Mouse (Mus musculus) kidney, postnatal 36 days (tissue): ENCODE results near the gene Tmem125.
"Not testable (repeated sequence)": the region's sequence is repeated elsewhere in the genome, so short reads cannot be mapped to it uniquely, and the experiment has no call there.

ENCODE experiments used
- DNase-seq, 2 experiments: peaks; one replicate each; pipeline ENCODE4 v3.0.0; 2021 to 2022; ENCODE audit warnings: mixed read lengths in 2 of 2

Tmem125 gene

DNA sequence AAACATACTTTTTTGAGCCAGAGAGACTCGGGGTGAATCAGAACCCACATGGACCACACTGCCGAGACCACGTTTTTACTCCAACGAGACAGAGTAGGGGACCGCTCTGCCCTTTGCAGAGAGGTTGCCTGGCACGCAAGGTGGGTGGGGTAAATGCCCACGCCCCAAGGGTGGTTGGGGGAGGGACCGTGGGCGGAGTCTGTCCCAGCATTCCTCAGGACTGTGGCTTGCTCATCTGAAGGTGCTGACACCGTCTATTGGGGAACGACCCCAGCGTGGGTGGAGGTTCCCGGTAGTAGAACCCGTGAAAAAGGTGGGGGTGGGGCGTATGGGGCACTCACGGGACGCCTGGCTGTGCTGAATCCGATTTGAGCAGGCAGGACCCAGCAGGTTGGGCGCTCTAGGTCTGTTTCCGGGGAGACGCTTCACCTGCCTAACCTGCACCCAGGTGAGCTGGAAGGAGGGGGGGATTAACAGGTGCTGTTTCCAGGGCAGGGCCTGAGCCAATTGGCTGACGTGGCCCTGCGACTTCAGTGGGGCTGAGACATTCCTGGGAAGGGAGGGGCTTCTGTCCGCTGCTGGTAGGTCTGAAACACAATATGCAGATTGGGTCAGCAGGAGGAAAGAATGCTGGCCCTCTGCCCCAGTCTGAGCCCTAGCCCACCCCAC is at the start of gene Tmem125:
Gene Tmem125, minus strand, starts transcription at position 453 of the 669 bp plus-strand sequence.
- peak; percentile 93 for DNase-seq

DNA sequence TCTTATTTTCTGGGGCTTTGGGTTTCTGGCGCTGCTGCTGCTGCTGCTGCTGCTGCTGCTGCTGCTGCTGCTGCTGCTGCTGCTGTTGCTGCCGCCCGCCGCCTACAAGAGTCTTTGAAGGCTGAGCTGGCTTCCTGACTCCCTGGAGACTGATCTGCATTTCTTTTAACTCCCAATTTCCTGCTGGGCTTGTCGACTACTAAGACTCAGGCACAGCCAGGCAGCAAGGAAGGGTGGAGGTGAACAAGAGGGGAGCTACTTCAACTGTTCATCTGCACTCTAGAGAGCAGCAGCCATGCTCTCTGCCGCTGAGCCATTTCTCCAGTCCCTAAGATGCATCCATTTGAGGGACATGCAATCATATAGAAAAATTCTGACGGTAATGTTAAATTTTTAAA is 45.9 kb upstream of the Tmem125 start:
- no peak for DNase-seq

DNA sequence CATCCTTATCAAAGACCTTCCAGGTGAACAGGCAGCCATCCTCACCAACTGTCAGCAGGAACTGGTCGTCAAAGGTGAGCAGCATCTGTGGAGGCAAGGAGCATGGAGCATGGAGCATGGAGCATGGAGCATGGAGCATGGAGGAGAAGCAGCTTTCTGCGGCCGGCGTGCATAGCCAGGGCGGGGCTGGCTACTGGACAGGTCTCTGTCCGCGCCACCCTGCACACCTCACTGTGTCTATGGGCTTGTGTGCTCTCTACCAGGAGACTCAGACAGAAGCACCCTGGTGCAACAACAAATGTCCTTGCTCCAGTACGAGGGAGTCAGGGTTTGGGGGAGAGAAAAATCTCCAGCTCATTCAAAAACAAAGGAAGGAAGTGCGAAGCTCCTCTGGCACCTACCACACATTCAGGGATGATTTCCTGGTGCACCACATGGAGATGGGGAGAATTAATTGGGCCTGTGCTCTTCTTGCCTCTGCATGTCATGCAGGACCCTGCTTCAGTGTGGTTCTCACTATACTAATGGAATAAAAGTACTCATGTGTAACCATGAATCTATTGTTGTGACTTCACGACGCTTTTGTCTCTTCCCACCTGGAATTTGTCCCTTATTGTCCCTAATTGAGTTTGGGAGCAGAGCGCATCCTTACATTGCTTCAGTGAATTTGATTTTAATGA is 45.3 kb upstream of the Tmem125 start:
- DNase-seq, result no peak

DNA sequence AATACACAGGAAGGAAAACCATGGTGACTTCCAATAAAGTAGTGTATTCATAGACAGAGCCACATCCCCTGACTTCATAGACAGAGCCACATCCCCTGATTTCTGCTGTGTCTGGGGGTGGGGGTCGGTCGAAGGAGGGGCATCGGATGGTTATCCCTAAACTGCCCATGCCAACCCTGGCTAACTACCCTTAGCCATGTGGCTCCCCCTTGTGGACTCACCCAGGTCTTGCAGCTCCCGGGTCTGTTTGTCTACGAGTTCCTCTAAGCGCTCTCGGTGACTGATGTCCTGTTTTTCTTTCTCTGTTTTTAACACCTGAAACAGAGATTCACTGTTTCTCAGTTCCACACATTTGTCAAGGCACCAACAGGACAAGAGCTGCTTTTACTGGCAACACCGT is 38.8 kb upstream of the Tmem125 start:
- DNase-seq, result peak in 1 of 2 experiments; percentile 17

DNA sequence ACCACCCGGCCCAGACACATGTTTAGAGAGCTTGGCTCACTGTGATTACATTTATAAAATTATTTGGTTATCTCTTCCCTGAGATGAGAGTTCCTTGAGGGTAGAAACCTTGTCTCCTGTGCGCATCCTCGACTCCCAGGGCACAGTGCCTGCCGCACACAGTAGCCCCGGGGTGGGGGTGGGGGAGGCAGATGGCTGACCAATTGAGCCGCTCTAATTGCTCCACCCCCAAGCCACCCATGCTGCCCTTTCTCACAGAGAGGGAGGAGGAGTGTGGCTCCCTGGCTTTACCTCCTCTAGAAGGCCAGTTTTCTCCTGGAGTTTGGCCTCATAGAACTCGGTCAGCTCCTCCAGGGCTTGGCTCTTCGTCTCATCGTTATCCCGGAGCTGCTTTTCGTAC is 37.7 kb upstream of the Tmem125 start:
- peak in 1 of 2 experiments; percentile 18 for DNase-seq

DNA sequence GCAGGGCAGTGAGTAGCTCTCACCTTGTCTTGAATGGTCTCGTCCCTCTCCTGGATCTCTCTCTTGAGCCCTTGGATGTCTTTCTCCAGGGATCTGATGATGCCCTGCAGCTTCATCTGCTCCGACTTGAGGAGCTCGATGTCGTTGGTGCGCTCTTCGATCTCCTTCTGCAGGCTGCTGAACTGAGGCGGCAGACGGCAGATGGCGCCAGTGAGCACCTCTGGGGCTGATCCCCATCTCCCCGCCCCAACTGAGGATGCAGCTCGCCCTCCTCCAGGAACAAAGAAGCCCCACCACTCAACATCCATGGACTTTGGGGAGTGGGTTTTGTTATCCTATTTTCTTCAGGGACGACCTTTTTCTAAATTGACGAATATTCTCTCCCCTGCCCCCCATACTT is 35.5 kb upstream of the Tmem125 start:
- DNase-seq, result peak in 1 of 2 experiments; percentile 77

DNA sequence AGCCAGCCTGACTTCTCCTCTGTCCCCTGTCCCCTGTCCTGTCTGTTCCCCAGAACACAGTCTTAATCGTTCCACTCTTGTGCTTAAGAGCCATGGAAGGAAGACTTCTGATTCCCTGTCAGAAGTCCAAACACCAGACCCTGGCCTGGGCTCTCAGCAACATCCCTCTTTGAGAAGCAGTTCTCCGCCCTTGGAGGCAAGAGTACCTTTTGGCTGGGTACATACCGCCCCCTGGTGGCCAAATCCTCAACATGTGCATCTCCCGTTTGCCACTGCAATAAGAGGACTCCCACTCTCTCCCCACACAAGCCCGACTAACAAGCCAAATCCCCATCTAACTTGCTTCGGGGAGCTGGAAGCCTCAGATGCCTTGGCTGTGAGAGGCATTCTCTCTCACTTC is 32.3 kb upstream of the Tmem125 start:
- DNase-seq, result peak; percentile 69 to 92

DNA sequence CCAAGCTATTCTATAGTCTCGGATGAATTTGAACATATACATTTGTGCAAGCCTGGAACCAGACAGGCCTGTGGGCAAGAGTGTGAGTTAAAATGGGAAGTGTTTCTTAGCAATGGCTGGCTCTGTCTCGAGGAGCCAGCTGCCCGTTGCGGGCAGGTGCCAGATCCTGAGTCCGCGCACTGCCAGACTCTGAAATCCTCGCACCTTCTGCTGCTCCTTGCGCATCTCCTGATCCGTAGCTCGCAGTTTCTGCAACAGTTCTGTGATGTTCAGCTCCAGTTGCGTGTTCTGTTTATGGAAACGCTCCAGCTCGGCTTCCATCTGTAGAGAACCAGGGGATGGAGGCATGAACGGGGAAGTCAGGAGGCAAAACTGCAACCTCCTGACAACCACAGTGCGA is 27.6 kb upstream of the Tmem125 start:
- no peak for DNase-seq

DNA sequence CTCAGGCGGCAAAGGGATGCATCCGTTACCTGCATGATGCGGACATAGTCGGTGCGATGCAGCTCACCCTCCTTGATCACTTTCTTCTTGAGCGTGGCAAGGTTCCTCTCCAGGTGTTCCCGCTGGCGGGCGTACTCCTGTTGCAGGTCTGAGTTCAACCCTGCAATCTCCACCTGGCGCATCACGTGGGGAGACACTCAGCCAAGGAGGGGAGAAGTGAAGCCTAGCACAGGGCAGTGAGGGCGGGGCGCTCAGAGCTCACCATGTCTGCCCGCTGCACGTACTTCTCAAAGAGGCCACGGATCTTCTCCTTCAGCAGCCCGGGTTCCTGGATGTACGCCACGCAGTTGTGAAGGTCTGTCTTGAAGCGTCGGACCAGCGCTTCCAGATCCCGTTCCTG is 25.5 kb upstream of the Tmem125 start:
- DNase-seq, result peak; percentile 12 to 15

DNA sequence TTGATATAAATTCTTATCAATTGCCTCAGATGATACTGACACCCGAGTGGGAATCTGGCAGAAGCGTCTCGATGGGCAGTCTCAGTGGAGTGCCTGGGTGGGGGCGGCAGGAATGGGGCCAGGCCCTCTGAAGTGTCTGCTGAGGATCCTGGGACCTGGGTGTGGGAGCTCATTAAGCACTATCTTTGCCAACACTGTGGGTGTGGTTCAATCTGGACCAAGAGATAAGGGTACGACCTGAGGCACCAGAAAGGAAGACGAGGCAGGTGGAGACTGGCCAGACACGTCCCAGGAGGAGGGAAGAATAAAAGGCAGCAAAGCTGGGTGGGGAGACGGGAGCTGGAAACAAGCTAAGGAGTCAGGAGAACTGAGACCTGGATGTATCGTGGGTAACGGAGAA is 24.9 kb upstream of the Tmem125 start:
- DNase-seq, result no peak

DNA sequence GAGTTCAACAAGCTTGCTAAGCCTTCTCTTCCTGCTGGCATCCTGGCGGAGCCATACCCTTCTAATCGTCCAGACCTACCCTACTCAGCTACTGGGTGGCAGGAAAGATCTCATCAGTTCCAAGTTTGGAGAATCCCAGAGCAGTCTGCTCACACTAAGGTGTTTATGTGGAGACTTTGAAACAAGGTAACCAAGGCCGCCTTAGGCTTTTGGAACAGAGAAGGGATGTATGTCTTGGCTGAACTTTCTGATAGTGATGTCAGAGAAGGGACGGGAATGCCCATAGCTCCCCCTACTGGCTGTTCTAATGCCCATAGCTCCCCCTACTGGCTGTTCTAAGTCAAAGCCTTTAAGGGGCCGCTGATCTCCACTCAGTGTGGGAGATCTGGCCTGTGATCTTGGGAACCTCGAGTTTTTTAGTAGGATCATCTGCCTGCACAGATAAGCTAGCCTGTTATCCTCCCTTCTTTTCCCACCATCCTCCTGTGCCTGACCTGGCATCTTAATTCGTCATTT is 22.4 kb upstream of the Tmem125 start:
- peak; percentile 60 to 66 for DNase-seq

DNA sequence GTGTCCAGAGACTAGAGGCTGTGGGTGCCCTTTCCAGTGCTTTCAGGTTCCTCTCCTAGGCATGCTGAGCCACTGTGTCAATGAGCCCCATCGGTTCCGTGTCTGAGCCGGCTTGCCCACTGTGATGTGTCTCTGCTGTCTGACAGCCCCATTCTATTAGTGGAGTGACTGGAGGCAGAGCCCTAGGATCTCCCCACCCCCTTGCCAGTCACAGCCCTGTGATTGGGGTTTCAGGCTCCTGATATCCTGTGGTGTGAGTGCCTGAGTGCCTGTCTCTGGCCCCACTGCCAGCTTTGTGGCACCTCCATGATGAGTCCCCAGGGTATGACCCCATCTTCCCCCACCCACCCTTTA is 21.1 kb upstream of the Tmem125 start:
- DNase-seq, result no peak

DNA sequence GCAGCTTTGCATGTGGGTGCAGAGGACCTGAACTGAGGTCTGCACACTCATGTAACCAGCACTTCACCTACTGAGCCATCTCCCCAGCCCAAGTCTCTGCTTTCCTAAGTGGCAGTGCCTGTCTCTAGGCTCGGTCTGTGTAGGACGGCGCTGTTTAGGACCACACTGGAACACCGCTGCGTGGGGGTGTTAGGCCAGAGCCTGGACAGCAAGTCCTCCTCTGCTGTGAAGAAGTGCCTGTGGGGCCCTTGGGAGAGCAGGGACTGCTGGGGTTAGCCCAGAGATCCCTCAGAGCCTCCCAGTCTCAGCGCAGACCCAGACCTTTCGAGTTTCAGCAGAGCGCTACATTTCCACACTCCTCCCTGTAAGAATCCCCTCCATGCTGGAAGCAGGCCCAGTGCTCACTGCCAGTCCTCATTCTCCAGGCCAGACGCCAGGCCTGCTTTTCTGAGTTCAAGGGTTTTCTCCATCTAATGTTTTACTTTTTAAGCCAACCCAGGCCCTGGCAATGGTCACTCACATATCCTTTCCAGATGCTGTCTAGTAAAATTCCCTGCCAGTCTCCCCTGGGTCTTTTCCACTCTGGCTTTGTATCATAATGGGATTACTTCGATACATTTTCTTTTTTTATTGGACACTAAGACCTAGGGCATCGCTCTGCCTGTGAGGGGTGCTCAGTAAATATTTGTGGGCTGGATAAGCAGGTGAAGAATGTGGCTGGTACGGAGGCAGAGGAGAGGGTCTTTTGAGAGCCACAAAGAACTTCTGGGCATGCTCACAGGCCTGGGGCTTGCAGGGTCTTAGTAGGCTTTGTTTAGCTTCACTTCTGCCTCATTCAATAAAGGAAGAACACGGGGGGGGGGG is 20.4 kb upstream of the Tmem125 start:
- DNase-seq, result peak in 1 of 2 experiments; percentile 50

DNA sequence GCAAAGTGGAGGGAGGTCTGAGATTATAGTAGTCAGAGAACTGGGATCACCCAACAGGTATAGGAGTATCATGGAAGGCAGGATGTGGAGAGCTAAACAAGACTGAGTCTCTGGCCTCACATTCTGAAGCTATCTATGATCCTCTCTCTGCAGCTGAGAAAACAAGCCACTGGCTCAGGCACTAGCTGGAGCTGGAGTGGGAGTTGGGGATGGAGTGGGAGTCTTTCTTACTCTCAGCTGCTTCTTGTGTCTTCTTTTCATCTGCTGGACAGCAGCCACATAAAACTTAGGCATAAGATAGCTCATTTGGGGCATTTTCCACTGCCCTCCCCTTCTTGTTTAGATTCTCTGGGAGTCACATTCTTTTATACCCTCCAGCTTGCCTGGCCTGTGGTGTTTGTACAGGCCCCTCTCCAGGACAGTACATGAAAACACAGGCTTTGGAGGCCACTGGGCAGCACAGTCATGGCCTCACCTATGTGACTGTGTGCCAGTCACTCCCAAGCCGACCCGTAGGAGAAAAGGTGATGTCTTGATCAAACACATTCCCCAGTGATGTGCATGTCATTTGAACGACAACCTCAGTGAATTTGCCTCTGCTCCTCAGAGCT is 9.3 kb upstream of the Tmem125 start:
- DNase-seq, result no peak

DNA sequence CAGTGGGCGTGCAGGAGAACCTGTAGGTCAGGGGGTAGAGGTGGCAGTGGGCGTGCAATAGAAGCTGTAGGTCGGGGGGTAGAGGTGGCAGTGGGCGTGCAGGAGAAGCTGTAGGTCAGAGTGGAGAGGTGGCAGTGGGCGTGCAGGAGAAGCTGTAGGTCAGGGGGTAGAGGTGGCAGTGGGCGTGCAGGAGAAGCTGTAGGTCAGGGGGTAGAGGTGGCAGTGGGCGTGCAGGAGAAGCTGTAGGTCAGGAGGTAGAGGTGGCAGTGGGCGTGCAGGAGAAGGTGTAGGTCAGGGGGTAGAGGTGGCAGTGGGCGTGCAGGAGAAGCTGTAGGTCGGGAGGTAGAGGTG is 4.3 kb upstream of the Tmem125 start:
- not testable (repeated sequence) for DNase-seq

DNA sequence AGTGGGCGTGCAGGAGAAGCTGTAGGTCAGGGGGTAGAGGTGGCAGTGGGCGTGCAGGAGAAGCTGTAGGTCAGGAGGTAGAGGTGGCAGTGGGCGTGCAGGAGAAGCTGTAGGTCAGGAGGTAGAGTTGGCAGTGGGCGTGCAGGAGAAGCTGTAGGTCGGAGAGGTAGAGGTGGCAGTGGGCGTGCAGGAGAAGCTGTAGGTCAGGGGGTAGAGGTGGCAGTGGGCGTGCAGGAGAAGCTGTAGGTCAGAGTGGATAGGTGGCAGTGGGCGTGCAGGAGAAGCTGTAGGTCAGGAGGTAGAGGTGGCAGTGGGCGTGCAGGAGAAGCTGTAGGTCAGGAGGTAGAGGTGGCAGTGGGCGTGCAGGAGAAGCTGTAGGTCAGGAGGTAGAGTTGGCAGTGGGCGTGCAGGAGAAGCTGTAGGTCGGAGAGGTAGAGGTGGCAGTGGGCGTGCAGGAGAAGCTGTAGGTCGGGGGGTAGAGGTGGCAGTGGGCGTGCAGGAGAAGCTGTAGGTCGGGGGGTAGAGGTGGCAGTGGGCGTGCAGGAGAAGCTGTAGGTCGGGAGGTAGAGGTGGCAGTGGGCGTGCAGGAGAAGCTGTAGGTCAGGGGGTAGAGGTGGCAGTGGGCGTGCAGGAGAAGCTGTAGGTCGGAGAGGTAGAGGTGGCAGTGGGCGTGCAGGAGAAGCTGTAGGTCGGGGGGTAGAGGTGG is 3.7 kb upstream of the Tmem125 start:
- not testable (repeated sequence) for DNase-seq

DNA sequence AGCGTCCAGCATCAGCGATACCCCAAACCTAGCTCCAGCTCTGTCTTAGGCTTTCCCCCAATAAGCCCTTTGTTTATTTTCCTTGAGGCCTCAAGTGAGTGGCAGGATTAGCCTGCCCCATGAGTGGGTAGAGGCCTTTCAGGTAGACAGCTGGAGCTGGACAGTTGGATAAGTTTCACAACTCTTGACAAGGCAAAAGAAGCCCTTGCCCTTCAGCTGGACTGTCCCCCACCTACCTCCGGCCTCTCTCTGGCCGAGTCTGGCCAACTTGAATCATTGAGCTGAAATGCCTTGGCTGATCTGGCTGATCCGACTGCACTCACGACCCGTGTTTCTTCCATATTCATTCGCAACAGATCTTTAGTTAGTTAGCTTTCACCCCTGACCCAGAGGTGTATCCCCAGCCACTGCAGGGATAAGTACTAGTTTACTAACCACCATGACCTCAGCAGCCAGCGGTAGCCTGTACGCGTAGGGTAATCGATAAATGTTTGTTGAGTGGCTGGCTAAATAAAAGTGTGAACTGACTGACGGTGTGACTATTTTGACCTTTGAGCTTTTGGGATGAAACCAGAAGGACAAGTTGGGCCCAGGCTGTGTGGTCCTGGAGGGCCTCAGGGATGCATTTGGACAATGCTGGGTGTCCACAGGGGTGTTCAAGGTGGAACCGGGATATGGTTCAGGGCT is 740 bp upstream of the Tmem125 start:
- DNase-seq, result no peak

DNA sequence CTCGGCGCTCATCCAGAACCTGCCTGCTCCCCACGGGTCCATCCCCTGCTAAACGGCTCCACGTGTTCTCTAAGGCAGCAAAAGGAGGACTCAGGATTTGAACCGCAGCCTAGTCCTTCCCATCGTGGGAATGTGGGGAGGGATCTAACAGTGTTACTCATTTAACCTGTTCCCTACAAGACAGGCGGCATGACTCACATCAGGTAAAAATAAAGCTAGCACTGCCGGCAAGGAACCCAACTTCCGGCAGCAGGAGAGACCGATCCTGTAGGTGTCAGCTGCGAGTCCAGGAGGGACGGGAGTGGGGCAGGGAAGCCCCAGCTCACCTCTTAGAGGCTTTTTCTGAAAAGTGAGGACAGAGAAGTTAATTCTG is 700 bp downstream of the Tmem125 start:
- DNase-seq, result peak; percentile 71 to 80

DNA sequence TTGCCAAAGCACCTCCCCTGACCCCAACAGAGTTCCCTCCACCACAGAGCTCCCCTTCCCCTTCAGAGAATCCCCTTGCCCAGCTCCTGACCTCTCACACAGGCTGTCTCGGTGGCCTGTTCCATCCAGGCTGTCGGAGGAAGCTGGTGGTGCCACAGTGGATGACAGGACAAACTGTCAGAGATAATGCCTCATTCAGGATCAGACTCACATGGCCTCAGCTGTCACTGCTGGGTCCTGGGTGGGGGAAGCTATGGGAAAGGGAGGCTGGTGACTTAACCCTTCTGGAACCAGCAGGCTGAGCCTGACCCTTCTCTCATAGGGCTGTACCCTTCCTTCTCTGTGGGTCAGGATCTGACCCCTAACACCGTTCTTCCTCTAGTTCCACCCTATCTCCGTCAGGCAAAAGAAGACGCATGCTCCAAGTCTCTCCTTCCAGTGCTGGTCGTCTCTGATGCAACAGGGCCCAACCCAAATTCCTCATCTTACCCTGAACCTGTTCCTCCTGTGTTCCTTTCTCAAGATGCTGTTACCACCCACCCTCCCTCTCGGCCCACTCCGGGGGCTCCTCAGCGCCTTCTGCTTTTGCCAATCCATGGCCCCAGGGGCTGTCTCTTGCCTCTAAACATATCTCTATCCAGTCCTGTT is 1.2 kb downstream of the Tmem125 start:
- no peak for DNase-seq

DNA sequence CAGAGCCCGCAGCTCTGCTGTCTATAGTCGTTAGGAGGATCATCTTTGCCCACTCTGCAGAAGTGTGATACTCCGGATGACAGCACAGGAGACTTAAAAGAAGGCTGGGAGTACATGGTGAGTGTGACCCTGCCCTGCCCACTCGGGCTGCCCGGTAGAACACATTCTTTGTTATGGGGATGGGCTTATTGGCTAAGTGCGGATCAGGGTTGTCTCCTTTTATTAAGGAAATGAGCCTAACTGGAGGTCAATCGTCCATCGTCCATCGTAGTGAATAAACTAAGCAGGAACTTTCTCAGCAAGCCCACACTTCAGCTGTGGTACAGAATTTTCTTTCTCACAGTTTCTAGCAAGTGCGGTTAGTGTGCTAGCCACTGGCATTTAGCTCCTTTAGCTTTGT is 3.9 kb downstream of the Tmem125 start:
- DNase-seq, result no peak

DNA sequence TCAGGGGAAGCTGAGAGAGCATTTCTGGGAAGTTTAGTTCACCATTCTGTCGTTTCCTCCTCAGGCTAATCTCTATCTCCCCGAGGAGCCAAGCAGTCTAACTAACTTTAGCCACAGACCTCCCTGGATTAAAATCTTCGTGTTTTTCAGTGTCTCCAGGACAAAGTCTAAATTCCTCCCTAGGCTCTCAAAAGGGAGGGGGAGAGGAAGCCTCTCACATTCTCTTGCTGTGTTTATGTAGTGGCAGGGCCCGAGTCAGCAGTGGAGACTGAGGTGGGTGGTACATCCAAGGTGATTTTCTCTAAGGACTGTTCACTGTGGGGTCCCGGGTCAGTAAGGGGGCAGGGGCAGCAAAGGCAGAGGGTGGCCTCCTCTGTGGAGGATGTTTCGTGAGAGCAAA is 6.0 kb downstream of the Tmem125 start:
- peak; percentile 68 to 77 for DNase-seq
